Mouse (Mus musculus) gastrocnemius, adult 2 months (tissue): ENCODE data around the gene Sf3b3. TPM values are rescaled to one million over a fixed set of nuclear protein-coding genes. Genes with fewer than 3 reads are reported as not detected.

Experiments
- DNase-seq: peaks from one replicate; pipeline ENCODE4 v3.0.0; 2022
- H3K27ac ChIP-seq: fragments of 200-600 bp; 2 replicates; pipeline ENCODE4 v1.8.1; 2022; ENCODE audit warnings: mild to moderate bottlenecking
- H3K4me3 ChIP-seq: fragments of 200-600 bp; 2 replicates; pipeline ENCODE4 v1.8.1; 2022; ENCODE audit warnings: mild to moderate bottlenecking, moderate library complexity
- CTCF ChIP-seq: fragments of 200-600 bp; IDR thresholded peaks from 2 replicates; pipeline ENCODE4 v1.8.1; 2022; ENCODE audit warnings: antibody characterized with exemption, mild to moderate bottlenecking, moderate library complexity
- intact Hi-C: fragments of 180-260 bp; cut with DNase I; formaldehyde crosslinking; loops from one replicate; pipeline ENCODE4 v1.15.1; 2025
- total RNA-seq, 2 experiments: library from RNA; stranded (reverse); gene quantifications; 2 replicates each; pipeline ENCODE4 v1.2.3; 2021

Gene Sf3b3
- total RNA-seq, 2 experiments from 2014 or later = 16.9 to 19.7 TPM

- DNase-seq = no peak
- no peak overlapping the region for H3K4me3 ChIP-seq
- intact Hi-C loops = no loop called here
- TF ChIP-seq CTCF = no peak
- H3K27ac ChIP-seq = no peak overlapping the region
Observed at GRCm38 (mm10) chr8:110843207-110843606, 3.4 kb downstream of the Sf3b3 start.

- no peak for DNase-seq
- TF ChIP-seq CTCF = peak; percentile 28; the same call in 1 of the 2 replicates
- H3K27ac ChIP-seq = no peak overlapping the region
- intact Hi-C loops = no loop called here
- H3K4me3 ChIP-seq = no peak overlapping the region
Observed at GRCm38 (mm10) chr8:110842012-110842574, 4.5 kb downstream of the Sf3b3 start.

- H3K4me3 ChIP-seq = no peak overlapping the region
- TF ChIP-seq CTCF = no peak
- no peak overlapping the region for H3K27ac ChIP-seq
- intact Hi-C loops = no loop called here
- DNase-seq = no peak
Observed at GRCm38 (mm10) chr8:110831956-110832355, 14.6 kb downstream of the Sf3b3 start.

- H3K27ac ChIP-seq = no peak overlapping the region
- DNase-seq = no peak
- no peak for TF ChIP-seq CTCF
- no peak overlapping the region for H3K4me3 ChIP-seq
- intact Hi-C loops = no loop called here
Observed at GRCm38 (mm10) chr8:110828511-110828910, 18.1 kb downstream of the Sf3b3 start.

GRCm38 (mm10) chr8:110824861-110825260 lies 21.7 kb downstream of the Sf3b3 start:
- no peak for DNase-seq
- TF ChIP-seq CTCF = no peak
- peak overlapping the region; percentile 29 for H3K27ac ChIP-seq
- no peak overlapping the region for H3K4me3 ChIP-seq
- intact Hi-C loops = no loop called here

- intact Hi-C loops = no loop called here
- no peak overlapping the region for H3K4me3 ChIP-seq
- no peak for DNase-seq
- no peak overlapping the region for H3K27ac ChIP-seq
- TF ChIP-seq CTCF = no peak
Observed at GRCm38 (mm10) chr8:110821960-110822359, 24.6 kb downstream of the Sf3b3 start.

GRCm38 (mm10) chr8:110820257-110820656 lies 26.3 kb downstream of the Sf3b3 start:
- DNase-seq = no peak
- intact Hi-C loops = no loop called here

GRCm38 (mm10) chr8:110818593-110818992 lies 28.0 kb downstream of the Sf3b3 start:
- Histone ChIP-seq H3K27ac (no peak overlapping the region), H3K4me3 (no peak overlapping the region)
- peak; percentile 27 for DNase-seq
- intact Hi-C loops = no loop called here
- no peak; the same call in 1 of the 2 replicates for TF ChIP-seq CTCF

More at GRCm38 (mm10) chr8:110820257-110820656, 26.3 kb downstream of the Sf3b3 start:
- Histone ChIP-seq H3K4me3 (no peak overlapping the region), H3K27ac (peak overlapping the region; percentile 41; the same call in 1 of the 2 replicates)
- TF ChIP-seq CTCF = no peak

- no peak for TF ChIP-seq CTCF
- DNase-seq = no peak
- intact Hi-C loops = no loop called here
- Histone ChIP-seq H3K27ac (no peak overlapping the region), H3K4me3 (no peak overlapping the region)
Observed at GRCm38 (mm10) chr8:110816990-110817389, 29.6 kb downstream of the Sf3b3 start.

- no peak overlapping the region for H3K4me3 ChIP-seq
- intact Hi-C loops = no loop called here
- DNase-seq = no peak
- no peak overlapping the region for H3K27ac ChIP-seq
- no peak for TF ChIP-seq CTCF
Observed at GRCm38 (mm10) chr8:110815308-110815707, 31.3 kb downstream of the Sf3b3 start.

GRCm38 (mm10) chr8:110813081-110813812 lies 33.3 kb downstream of the Sf3b3 start:
- intact Hi-C loops = no loop called here
- no peak for DNase-seq
- Histone ChIP-seq H3K27ac (no peak overlapping the region), H3K4me3 (no peak overlapping the region)
- no peak for TF ChIP-seq CTCF

- TF ChIP-seq CTCF = no peak
- Histone ChIP-seq H3K27ac (no peak overlapping the region), H3K4me3 (no peak overlapping the region)
- DNase-seq = no peak
- intact Hi-C loops = no loop called here
Observed at GRCm38 (mm10) chr8:110812349-110813080, 34.1 kb downstream of the Sf3b3 start.

- intact Hi-C loops = no loop called here
- no peak for DNase-seq
- Histone ChIP-seq H3K4me3 (no peak overlapping the region), H3K27ac (no peak overlapping the region)
- no peak for TF ChIP-seq CTCF
Observed at GRCm38 (mm10) chr8:110811793-110812192, 34.8 kb downstream of the Sf3b3 start.
